Mouse (Mus musculus): Measurements from ENCODE around the gene Cbfb. TPM values are rescaled to one million over a fixed set of nuclear protein-coding genes. Genes with fewer than 3 reads are reported as not detected.
"Not testable (repeated sequence)": the region's sequence is repeated elsewhere in the genome, so short reads cannot be mapped to it uniquely, and the experiment has no call there.

The Cbfb gene
- total and polyA plus RNA-seq, 2 experiments from 2014 or later = 27.0 to 50.0 TPM

- peak within 1 kb of the TSS; percentile 94 for H3K9ac ChIP-seq (replicated peaks; ENCODE audit: low read depth, low read length)
- WGBS = 1% methylated on average over 34 of the region's 34 CpGs
- H3K4me1 ChIP-seq (ENCODE audit: control insufficient read depth, insufficient read depth) = peaks cover 17% of the 10 kb centered on the region
- H3K4me3 ChIP-seq (ENCODE audit: low read depth, low read length) = peak within 1 kb of the TSS; percentile 99
- peak within 1 kb of the TSS; percentile 96 for H3K4me2 ChIP-seq (ENCODE audit: low read depth, low read length)
- H3K27ac ChIP-seq (ENCODE audit: low read depth) = peak within 1 kb of the TSS; percentile 92
- TF ChIP-seq CTCF (IDR thresholded peaks at IDR 0.05; ENCODE audit: low read depth) (no peak), EP300 (IDR thresholded peaks at IDR 0.05; ENCODE audit: low read depth) (no peak)
- H3K27me3 ChIP-seq (ENCODE audit: control insufficient read depth, insufficient read depth, low read length) = no peaks in the 10 kb centered on the region
- ATAC-seq (ENCODE audit: insufficient read depth, low read depth) (peak; percentile 95), DNase-seq (ENCODE audit: low spot score) (peak; percentile 94)
- H3K36me3 ChIP-seq (replicated peaks; ENCODE audit: control insufficient read depth, insufficient read depth, low read length) = no peaks in the 10 kb centered on the region
- no peaks in the 10 kb centered on the region for H3K9me3 ChIP-seq (replicated peaks; ENCODE audit: control insufficient read depth, low read length)
Measured at GRCm38 (mm10) chr8:105224413-105225271, 54.2 kb downstream of the Cbfb start, which contains the start of gene D230025D16Rik. Gene D230025D16Rik (plus strand): TSS chr8:105225145.

- 0% methylated on average over 27 of the region's 27 CpGs for WGBS
- no peaks in the 10 kb centered on the region for H3K36me3 ChIP-seq (replicated peaks; ENCODE audit: control insufficient read depth, insufficient read depth, low read length)
- no peaks in the 10 kb centered on the region for H3K9me3 ChIP-seq (replicated peaks; ENCODE audit: control insufficient read depth, low read length)
- no peaks in the 10 kb centered on the region for H3K27me3 ChIP-seq (ENCODE audit: control insufficient read depth, insufficient read depth, low read length)
- ATAC-seq (ENCODE audit: insufficient read depth, low read depth) = no peak
- H3K4me2 ChIP-seq (ENCODE audit: low read depth, low read length) = peak overlapping the region; percentile 96
- H3K9ac ChIP-seq (replicated peaks; ENCODE audit: low read depth, low read length) = peak overlapping the region; percentile 94
- TF ChIP-seq EP300 (IDR thresholded peaks at IDR 0.05; ENCODE audit: low read depth) = no peak
- TF ChIP-seq CTCF (IDR thresholded peaks at IDR 0.05; ENCODE audit: low read depth) = no peak
- DNase-seq (ENCODE audit: low spot score) = no peak
- peak overlapping the region; percentile 92 for H3K27ac ChIP-seq (ENCODE audit: low read depth)
- peaks cover 17% of the 10 kb centered on the region for H3K4me1 ChIP-seq (ENCODE audit: control insufficient read depth, insufficient read depth)
- H3K4me3 ChIP-seq (ENCODE audit: low read depth, low read length) = peak overlapping the region; percentile 99
Measured at GRCm38 (mm10) chr8:105225272-105225593, 54.8 kb downstream of the Cbfb start.

- Histone ChIP-seq H3K9me3 (replicated peaks; ENCODE audit: control insufficient read depth, low read length) (no peaks in the 10 kb centered on the region), H3K4me2 (ENCODE audit: low read depth, low read length) (peak overlapping the region; percentile 96), H3K27me3 (ENCODE audit: control insufficient read depth, insufficient read depth, low read length) (no peaks in the 10 kb centered on the region), H3K36me3 (replicated peaks; ENCODE audit: control insufficient read depth, insufficient read depth, low read length) (no peaks in the 10 kb centered on the region), H3K4me1 (ENCODE audit: control insufficient read depth, insufficient read depth) (peaks cover 17% of the 10 kb centered on the region), H3K9ac (replicated peaks; ENCODE audit: low read depth, low read length) (peak overlapping the region; percentile 94), H3K4me3 (ENCODE audit: low read depth, low read length) (peak overlapping the region; percentile 99), H3K27ac (ENCODE audit: low read depth) (peak overlapping the region; percentile 92)
- DNase-seq (ENCODE audit: low spot score) (no peak), ATAC-seq (ENCODE audit: insufficient read depth, low read depth) (no peak)
- TF ChIP-seq EP300 (IDR thresholded peaks at IDR 0.05; ENCODE audit: low read depth) (no peak), CTCF (IDR thresholded peaks at IDR 0.05; ENCODE audit: low read depth) (no peak)
- 16% methylated on average over 6 of the region's 6 CpGs for WGBS
Measured at GRCm38 (mm10) chr8:105225917-105226316, 55.4 kb downstream of the Cbfb start.

- no peak for DNase-seq (ENCODE audit: low spot score)
- H3K9ac ChIP-seq (replicated peaks; ENCODE audit: low read depth, low read length) = no peak overlapping the region
- H3K27ac ChIP-seq (ENCODE audit: low read depth) = no peak overlapping the region
- peaks cover 28% of the 10 kb centered on the region for H3K36me3 ChIP-seq (replicated peaks; ENCODE audit: control insufficient read depth, insufficient read depth, low read length)
- 76% methylated on average over 12 of the region's 12 CpGs for WGBS
- H3K4me3 ChIP-seq (ENCODE audit: low read depth, low read length) = no peak overlapping the region
- ATAC-seq (ENCODE audit: insufficient read depth, low read depth) = no peak
- no peaks in the 10 kb centered on the region for H3K27me3 ChIP-seq (ENCODE audit: control insufficient read depth, insufficient read depth, low read length)
- no peak for TF ChIP-seq EP300 (IDR thresholded peaks at IDR 0.05; ENCODE audit: low read depth)
- no peak for TF ChIP-seq CTCF (IDR thresholded peaks at IDR 0.05; ENCODE audit: low read depth)
- no peaks in the 10 kb centered on the region for H3K9me3 ChIP-seq (replicated peaks; ENCODE audit: control insufficient read depth, low read length)
- no peak overlapping the region for H3K4me2 ChIP-seq (ENCODE audit: low read depth, low read length)
- H3K4me1 ChIP-seq (ENCODE audit: control insufficient read depth, insufficient read depth) = no peaks in the 10 kb centered on the region
Measured at GRCm38 (mm10) chr8:105231503-105232320, 61.2 kb downstream of the Cbfb start.

GRCm38 (mm10) chr8:105232321-105232693 lies 61.8 kb downstream of the Cbfb start:
- peaks cover 28% of the 10 kb centered on the region for H3K36me3 ChIP-seq (replicated peaks; ENCODE audit: control insufficient read depth, insufficient read depth, low read length)
- H3K4me3 ChIP-seq (ENCODE audit: low read depth, low read length); H3K4me2 ChIP-seq (ENCODE audit: low read depth, low read length); DNase-seq (ENCODE audit: low spot score); H3K9ac ChIP-seq (replicated peaks; ENCODE audit: low read depth, low read length); H3K27me3 ChIP-seq (ENCODE audit: control insufficient read depth, insufficient read depth, low read length); H3K9me3 ChIP-seq (replicated peaks; ENCODE audit: control insufficient read depth, low read length); H3K27ac ChIP-seq (ENCODE audit: low read depth); H3K4me1 ChIP-seq (ENCODE audit: control insufficient read depth, insufficient read depth); ATAC-seq (ENCODE audit: insufficient read depth, low read depth): not testable (repeated sequence)
- 92% methylated on average over 4 of the region's 4 CpGs for WGBS
